Mouse (Mus musculus) right cerebral cortex, adult 2 months (tissue): ENCODE data around the gene 2410015M20Rik.
"Not testable (repeated sequence)": the region's sequence is repeated elsewhere in the genome, so short reads cannot be mapped to it uniquely, and the experiment has no call there.

Source experiments
- DNase-seq, 2 experiments: peaks; one replicate each; pipeline ENCODE4 v3.0.0; 2021 to 2022; ENCODE audit warnings: low spot score in 2 of 2

Gene 2410015M20Rik

GRCm38 (mm10) chr17:56613236-56613844, 3.8 kb upstream of the 2410015M20Rik start, which contains the start of gene Rpl36:
Rpl36 (plus strand) TSS chr17:56613416.
- peak; percentile 98 for DNase-seq

GRCm38 (mm10) chr17:56612565-56612939, 3.0 kb upstream of the 2410015M20Rik start:
- not testable (repeated sequence) for DNase-seq

GRCm38 (mm10) chr17:56611861-56612564, 2.4 kb upstream of the 2410015M20Rik start:
- no peak for DNase-seq

- no peak for DNase-seq
These were observed 1.8 kb upstream of the 2410015M20Rik start for GRCm38 (mm10) chr17:56611323-56611722.

GRCm38 (mm10) chr17:56608699-56609098, 872 bp downstream of the 2410015M20Rik start:
- no peak for DNase-seq

GRCm38 (mm10) chr17:56607521-56608062, 2.0 kb downstream of the 2410015M20Rik start:
- DNase-seq: no peak

- DNase-seq: no peak
These were observed 4.1 kb downstream of the 2410015M20Rik start for GRCm38 (mm10) chr17:56605431-56605830.

- DNase-seq: no peak
These were observed 5.1 kb downstream of the 2410015M20Rik start for GRCm38 (mm10) chr17:56604422-56604821.

- no peak for DNase-seq
These were observed 5.5 kb downstream of the 2410015M20Rik start for GRCm38 (mm10) chr17:56604070-56604380.

- DNase-seq: no peak
These were observed 6.1 kb downstream of the 2410015M20Rik start for GRCm38 (mm10) chr17:56603186-56604069.

GRCm38 (mm10) chr17:56593527-56594271, 15.9 kb downstream of the 2410015M20Rik start:
- no peak for DNase-seq

- no peak for DNase-seq
These were observed 17.0 kb downstream of the 2410015M20Rik start for GRCm38 (mm10) chr17:56592553-56592952.

- DNase-seq: no peak
These were observed 20.6 kb downstream of the 2410015M20Rik start for GRCm38 (mm10) chr17:56588921-56589320.

GRCm38 (mm10) chr17:56587773-56588172, 21.8 kb downstream of the 2410015M20Rik start:
- no peak for DNase-seq

- peak in 1 of 2 experiments; percentile 59 for DNase-seq
These were observed 24.3 kb downstream of the 2410015M20Rik start for GRCm38 (mm10) chr17:56585171-56585821.

GRCm38 (mm10) chr17:56584257-56585130, 25.1 kb downstream of the 2410015M20Rik start, which contains the start of the genes Safb2 and Safb:
Safb2 (minus strand) TSS chr17:56584585.
Safb (plus strand) TSS chr17:56584825.
- DNase-seq: peak; percentile 98 to 99

- DNase-seq: no peak
These were observed 25.8 kb downstream of the 2410015M20Rik start for GRCm38 (mm10) chr17:56583611-56584256.

GRCm38 (mm10) chr17:56583071-56583470, 26.5 kb downstream of the 2410015M20Rik start:
- DNase-seq: no peak

GRCm38 (mm10) chr17:56572939-56573338, 36.6 kb downstream of the 2410015M20Rik start:
- DNase-seq: no peak
